Mouse (Mus musculus) limb, embryonic 11.5 days (tissue): ENCODE results near the gene Hist2h3b. TPM values are rescaled to one million over a fixed set of nuclear protein-coding genes. Genes with fewer than 3 reads are reported as not detected.

Experiments
- ATAC-seq: fragments of 200-750 bp; cut with Nextera tagmentation; 2 replicates; pipeline ENCODE4 v1.8.0; 2017; ENCODE audit warnings: low read depth; ENCODE audit not compliant: insufficient number of reproducible peaks, low FRiP score, low TSS enrichment
- DNase-seq: peaks from one replicate; pipeline ENCODE4 v3.0.0-alpha.2; 2015; ENCODE audit warnings: low spot score
- H3K27ac ChIP-seq: fragments of 300-500 bp; sonication (generic); replicated peaks from 2 replicates; pipeline ENCODE4 v1.5.1; 2014; ENCODE audit warnings: low read depth, mild to moderate bottlenecking, low read length
- H3K27me3 ChIP-seq: fragments of 300-500 bp; sonication (generic); 2 replicates; pipeline ENCODE4 v1.6.1; 2014; ENCODE audit warnings: mild to moderate bottlenecking, low read length, mixed read lengths; ENCODE audit not compliant: control insufficient read depth, insufficient read depth
- H3K36me3 ChIP-seq: fragments of 300-500 bp; sonication (generic); 2 replicates; pipeline ENCODE4 v1.6.1; 2014; ENCODE audit warnings: mild to moderate bottlenecking, low read length, moderate library complexity, mixed read lengths; ENCODE audit not compliant: control insufficient read depth, insufficient read depth
- H3K4me1 ChIP-seq: fragments of 300-500 bp; sonication (generic); 2 replicates; pipeline ENCODE4 v1.6.1; 2014; ENCODE audit warnings: low read length, mixed read lengths; ENCODE audit not compliant: control insufficient read depth, insufficient read depth
- H3K4me2 ChIP-seq: fragments of 300-500 bp; sonication (generic); 2 replicates; pipeline ENCODE4 v1.6.1; 2014; ENCODE audit warnings: low read depth, mild to moderate bottlenecking, moderate library complexity; ENCODE audit not compliant: severe bottlenecking
- H3K4me3 ChIP-seq: fragments of 300-500 bp; sonication (generic); 2 replicates; pipeline ENCODE4 v1.5.1; 2014; ENCODE audit warnings: low read depth, low read length
- H3K9ac ChIP-seq: fragments of 300-500 bp; sonication (generic); 2 replicates; pipeline ENCODE4 v1.6.1; 2014; ENCODE audit warnings: mild to moderate bottlenecking, low read length
- H3K9me3 ChIP-seq: fragments of 300-500 bp; sonication (generic); 2 replicates; pipeline ENCODE4 v1.6.1; 2016; ENCODE audit warnings: low read length; ENCODE audit not compliant: control insufficient read depth
- WGBS: fragments of 180-500 bp; shearing (Covaris S2); extraction: QIAGEN DNeasy Blood & Tissue Kit; methylation state at CpG from one replicate; pipeline ENCODE4 v1.1.7; 2014; 5-methylcytosine and 5-hydroxymethylcytosine counted together
- polyA plus RNA-seq: library from polyadenylated mRNA; unstranded; fragments of >200 nt; fragmentation: Nextera tagmentation; extraction: Ambion mirVana; gene quantifications from 2 replicates; pipeline ENCODE4 v1.2.1, GENCODE M21; 2014

Gene Hist2h3b
- polyA plus RNA-seq, 1 experiment from 2014 or later: 75.8 TPM

GRCm38 (mm10) chr3:96251787-96252186 lies 16.7 kb upstream of the Hist2h3b start:
- DNase-seq: no peak
- H3K4me3 ChIP-seq: no peak overlapping the region
- no peaks in the 10 kb centered on the region for H3K36me3 ChIP-seq
- H3K9ac ChIP-seq: no peak overlapping the region
- WGBS: 80% methylated on average over 3 of the region's 3 CpGs
- H3K9me3 ChIP-seq: no peaks in the 10 kb centered on the region
- no peak for ATAC-seq
- no peaks in the 10 kb centered on the region for H3K27me3 ChIP-seq
- no peak overlapping the region for H3K4me2 ChIP-seq
- no peak overlapping the region for H3K27ac ChIP-seq
- H3K4me1 ChIP-seq: peaks cover 16% of the 10 kb centered on the region

GRCm38 (mm10) chr3:96254683-96255355 lies 13.6 kb upstream of the Hist2h3b start:
- Histone ChIP-seq H3K4me2 (no peak overlapping the region), H3K27me3 (no peaks in the 10 kb centered on the region), H3K9ac (no peak overlapping the region), H3K4me3 (no peak overlapping the region), H3K4me1 (peaks cover 10% of the 10 kb centered on the region), H3K9me3 (no peaks in the 10 kb centered on the region), H3K36me3 (no peaks in the 10 kb centered on the region), H3K27ac (no peak overlapping the region)
- DNase-seq: no peak
- no peak for ATAC-seq
- 41% methylated on average over 10 of the region's 10 CpGs for WGBS

DNA sequence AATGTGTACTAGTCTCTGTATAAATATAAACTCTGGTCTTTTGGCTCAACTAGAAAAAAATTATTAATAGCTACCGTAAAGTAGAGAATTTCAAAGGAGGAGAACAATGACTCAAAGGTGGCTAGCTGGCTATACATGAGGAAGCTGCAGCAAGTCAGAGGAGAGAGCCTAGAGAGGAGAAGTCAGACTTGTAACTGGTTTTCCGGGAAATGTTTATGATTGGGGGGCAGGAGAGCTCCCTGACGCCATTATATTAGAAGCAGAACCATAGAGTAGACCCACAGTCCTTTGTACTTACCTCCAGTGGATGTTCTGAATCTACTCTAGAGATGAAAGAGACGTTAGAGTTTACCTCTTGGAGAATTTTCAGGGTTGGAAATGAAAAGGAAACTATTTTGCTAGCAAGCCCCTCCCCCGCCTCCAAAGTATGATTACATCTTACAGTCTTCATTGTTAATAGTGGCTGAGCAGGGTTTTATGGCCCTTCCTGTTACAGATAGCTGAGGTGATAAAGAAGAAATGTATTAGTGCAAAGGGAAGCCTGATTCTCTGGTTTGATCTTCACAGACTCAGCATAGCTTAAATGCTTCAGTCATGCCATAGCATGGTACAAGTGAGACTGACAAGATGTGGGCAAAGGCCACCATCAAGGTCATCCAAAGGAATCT lies 12.4 kb upstream of the Hist2h3b start:
- 80% methylated on average over 5 of the region's 5 CpGs for WGBS
- no peak overlapping the region for H3K9ac ChIP-seq
- peaks cover 2% of the 10 kb centered on the region; the same call in 1 of the 2 replicates for H3K4me1 ChIP-seq
- no peaks in the 10 kb centered on the region for H3K36me3 ChIP-seq
- H3K27me3 ChIP-seq: no peaks in the 10 kb centered on the region
- no peaks in the 10 kb centered on the region for H3K9me3 ChIP-seq
- no peak overlapping the region for H3K4me3 ChIP-seq
- H3K27ac ChIP-seq: no peak overlapping the region
- no peak overlapping the region for H3K4me2 ChIP-seq
- ATAC-seq (no peak), DNase-seq (no peak)

GRCm38 (mm10) chr3:96257190-96257589 lies 11.3 kb upstream of the Hist2h3b start:
- ATAC-seq: no peak
- no peak overlapping the region for H3K27ac ChIP-seq

GRCm38 (mm10) chr3:96260220-96260619 lies 8.2 kb upstream of the Hist2h3b start:
- H3K27ac ChIP-seq: no peak overlapping the region

More at GRCm38 (mm10) chr3:96257190-96257589, 11.3 kb upstream of the Hist2h3b start:
- no peak overlapping the region for H3K9ac ChIP-seq
- no peak overlapping the region for H3K4me3 ChIP-seq
- 71% methylated on average over 3 of the region's 3 CpGs for WGBS
- no peaks in the 10 kb centered on the region for H3K36me3 ChIP-seq
- H3K4me1 ChIP-seq: peaks cover 7% of the 10 kb centered on the region; the same call in 1 of the 2 replicates
- no peaks in the 10 kb centered on the region for H3K27me3 ChIP-seq
- H3K9me3 ChIP-seq: no peaks in the 10 kb centered on the region
- no peak for DNase-seq
- no peak overlapping the region for H3K4me2 ChIP-seq

DNA sequence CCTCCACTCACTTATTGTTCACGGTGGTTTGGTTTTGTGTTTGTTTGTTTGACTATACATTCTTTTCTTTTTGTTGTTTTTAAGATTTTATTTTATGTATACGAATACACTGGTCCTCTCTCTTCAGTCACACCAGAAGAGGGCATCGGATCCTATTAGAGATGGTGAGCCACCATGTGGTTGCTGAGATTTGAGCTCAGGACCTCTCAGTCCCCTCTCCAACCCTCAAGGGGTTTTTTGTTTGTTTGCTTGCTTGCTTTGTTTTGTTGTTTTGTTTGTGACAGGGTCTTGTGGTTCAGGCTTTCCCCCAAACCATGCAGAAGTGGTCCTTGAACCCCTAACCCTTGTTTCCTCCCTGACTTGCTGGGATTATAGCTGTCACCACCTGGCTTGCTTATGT lies 6.8 kb upstream of the Hist2h3b start:
- 62% methylated on average over 3 of the region's 3 CpGs for WGBS
- Histone ChIP-seq H3K4me2 (peak overlapping the region; percentile 83), H3K27ac (peak overlapping the region; percentile 99), H3K9ac (peak overlapping the region; percentile 77; the same call in 1 of the 2 replicates), H3K4me1 (peaks cover 11% of the 10 kb centered on the region), H3K9me3 (no peaks in the 10 kb centered on the region), H3K36me3 (no peaks in the 10 kb centered on the region), H3K27me3 (no peaks in the 10 kb centered on the region), H3K4me3 (0 out of 2 replicates have a peak overlapping the region, but pooled peaks have one; percentile 50)
- ATAC-seq (no peak), DNase-seq (no peak)

More at GRCm38 (mm10) chr3:96260220-96260619, 8.2 kb upstream of the Hist2h3b start:
- ATAC-seq (no peak), DNase-seq (no peak)
- Histone ChIP-seq H3K4me2 (no peak overlapping the region), H3K4me3 (no peak overlapping the region), H3K4me1 (peaks cover 11% of the 10 kb centered on the region), H3K27me3 (no peaks in the 10 kb centered on the region), H3K36me3 (no peaks in the 10 kb centered on the region), H3K9me3 (no peaks in the 10 kb centered on the region), H3K9ac (no peak overlapping the region)
- 90% methylated on average over 5 of the region's 5 CpGs for WGBS

DNA sequence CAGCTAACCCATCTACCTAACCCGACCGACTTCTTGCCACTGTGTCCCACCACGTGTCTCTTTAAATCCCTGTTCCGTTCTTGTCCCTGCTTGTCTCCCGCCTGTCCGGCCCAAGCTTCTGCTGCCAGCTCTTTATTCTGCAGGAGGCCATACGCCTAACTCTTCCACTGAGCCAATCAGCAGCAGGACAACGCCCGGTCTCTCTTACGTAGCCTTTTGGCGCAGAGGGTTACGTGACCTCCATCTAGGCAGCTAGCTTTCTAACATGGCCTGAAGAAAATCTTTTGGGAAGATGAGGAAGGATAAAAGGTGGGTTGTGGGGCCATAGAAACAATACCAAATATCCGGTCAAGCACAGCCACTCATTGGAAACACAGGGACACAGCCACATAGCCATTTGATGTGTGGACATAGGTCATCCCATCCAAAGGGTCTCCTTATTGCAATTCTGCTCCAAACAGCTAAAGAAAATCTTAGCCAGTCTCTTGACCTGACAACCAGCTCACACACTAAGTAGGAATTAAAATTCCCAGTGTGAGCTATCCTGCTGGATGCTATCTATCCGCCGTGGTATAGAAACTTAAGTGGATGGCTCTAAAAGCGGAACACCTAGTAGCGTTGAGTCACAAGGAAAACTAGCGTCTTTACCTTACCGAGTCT lies 6.1 kb upstream of the Hist2h3b start:
- peak overlapping the region; percentile 50 for H3K4me3 ChIP-seq
- no peaks in the 10 kb centered on the region for H3K36me3 ChIP-seq
- peaks cover 14% of the 10 kb centered on the region for H3K4me1 ChIP-seq
- DNase-seq: peak; percentile 78
- peak overlapping the region; percentile 99 for H3K27ac ChIP-seq
- H3K9ac ChIP-seq: peak overlapping the region; percentile 77
- H3K4me2 ChIP-seq: peak overlapping the region; percentile 83
- no peaks in the 10 kb centered on the region for H3K27me3 ChIP-seq
- ATAC-seq: peak; percentile 76
- H3K9me3 ChIP-seq: no peaks in the 10 kb centered on the region
- WGBS: under 1% methylated on average over 19 of the region's 19 CpGs

- WGBS: under 1% methylated on average over 40 of the region's 40 CpGs
- Histone ChIP-seq H3K9ac (peak within 1 kb of the TSS; percentile 77), H3K4me2 (peak within 1 kb of the TSS; percentile 83), H3K9me3 (no peaks in the 10 kb centered on the region), H3K4me3 (peak within 1 kb of the TSS; percentile 50), H3K27ac (peak within 1 kb of the TSS; percentile 99), H3K36me3 (no peaks in the 10 kb centered on the region), H3K27me3 (no peaks in the 10 kb centered on the region), H3K4me1 (peaks cover 15% of the 10 kb centered on the region)
- peak; percentile 98 for DNase-seq
- peak; percentile 82 for ATAC-seq
These were observed 5.4 kb upstream of the Hist2h3b start, which contains the start of gene Hist2h4 for GRCm38 (mm10) chr3:96262979-96263550. Hist2h4 (minus strand) TSS chr3:96263311.
